Mouse (Mus musculus) C2C12 (cell line): ENCODE results near the gene S100pbp. TPM values are rescaled to one million over a fixed set of nuclear protein-coding genes. Genes with fewer than 3 reads are reported as not detected.

Experiments
- H3K27me3 ChIP-seq: one replicate; pipeline ENCODE4 v1.6.1; 2011; ENCODE audit not compliant: control insufficient read depth, insufficient read depth, insufficient read length
- H3K36me3 ChIP-seq: one replicate; pipeline ENCODE4 v1.6.1; 2011; ENCODE audit not compliant: control insufficient read depth, insufficient read depth
- H3K4me3 ChIP-seq: one replicate; pipeline ENCODE4 v1.5.1; 2011; ENCODE audit warnings: mild to moderate bottlenecking, control low read depth; ENCODE audit not compliant: poor library complexity, insufficient read depth, severe bottlenecking
- H3K79me2 ChIP-seq: one replicate; pipeline ENCODE4 v1.6.1; 2011; ENCODE audit not compliant: control insufficient read depth, insufficient read depth
- H3K79me3 ChIP-seq: one replicate; pipeline ENCODE4 v1.6.1; 2011; ENCODE audit warnings: low read depth, control low read depth
- H3ac ChIP-seq: one replicate; pipeline ENCODE3; 2011; ENCODE audit warnings: low read depth; ENCODE audit not compliant: control insufficient read depth, insufficient read length
- CEBPB ChIP-seq: IDR thresholded peaks from one replicate; pipeline ENCODE4 v1.6.1; 2011; ENCODE audit warnings: low read depth, mild to moderate bottlenecking, control low read depth, moderate library complexity
- CTCF ChIP-seq: IDR thresholded peaks from one replicate; pipeline ENCODE4 v1.5.1; 2011; ENCODE audit not compliant: control insufficient read depth, insufficient read depth, insufficient read length
- FOSL1 ChIP-seq: IDR thresholded peaks from one replicate; pipeline ENCODE4 v1.8.0; 2011; ENCODE audit warnings: mild to moderate bottlenecking, low read length; ENCODE audit not compliant: poor library complexity, insufficient read depth, severe bottlenecking
- MAX ChIP-seq: IDR thresholded peaks from one replicate; pipeline ENCODE4 v1.6.1; 2011; ENCODE audit warnings: mild to moderate bottlenecking, control low read depth
- MYOD1 ChIP-seq: IDR thresholded peaks from one replicate; pipeline ENCODE4 v1.6.1; 2011; ENCODE audit warnings: low read depth; ENCODE audit not compliant: control insufficient read depth, insufficient read length
- MYOG ChIP-seq: IDR thresholded peaks from one replicate; pipeline ENCODE4 v1.6.1; 2011; ENCODE audit not compliant: control insufficient read depth, insufficient read length; ENCODE audit errors: extremely low read depth
- USF1 ChIP-seq: IDR thresholded peaks from one replicate; pipeline ENCODE4 v1.6.1; 2011; ENCODE audit warnings: low read depth, mild to moderate bottlenecking, control low read depth, moderate library complexity
- polyA plus RNA-seq: library from polyadenylated mRNA; unstranded; fragments of >200 nt; fragmentation: generic; extraction: Trizol; gene quantifications from one replicate; pipeline ENCODE4 v1.2.1, GENCODE M21; 2012; ENCODE audit warnings: missing spikeins

Gene S100pbp
- polyA plus RNA-seq, 1 experiment: 8.1 TPM

DNA sequence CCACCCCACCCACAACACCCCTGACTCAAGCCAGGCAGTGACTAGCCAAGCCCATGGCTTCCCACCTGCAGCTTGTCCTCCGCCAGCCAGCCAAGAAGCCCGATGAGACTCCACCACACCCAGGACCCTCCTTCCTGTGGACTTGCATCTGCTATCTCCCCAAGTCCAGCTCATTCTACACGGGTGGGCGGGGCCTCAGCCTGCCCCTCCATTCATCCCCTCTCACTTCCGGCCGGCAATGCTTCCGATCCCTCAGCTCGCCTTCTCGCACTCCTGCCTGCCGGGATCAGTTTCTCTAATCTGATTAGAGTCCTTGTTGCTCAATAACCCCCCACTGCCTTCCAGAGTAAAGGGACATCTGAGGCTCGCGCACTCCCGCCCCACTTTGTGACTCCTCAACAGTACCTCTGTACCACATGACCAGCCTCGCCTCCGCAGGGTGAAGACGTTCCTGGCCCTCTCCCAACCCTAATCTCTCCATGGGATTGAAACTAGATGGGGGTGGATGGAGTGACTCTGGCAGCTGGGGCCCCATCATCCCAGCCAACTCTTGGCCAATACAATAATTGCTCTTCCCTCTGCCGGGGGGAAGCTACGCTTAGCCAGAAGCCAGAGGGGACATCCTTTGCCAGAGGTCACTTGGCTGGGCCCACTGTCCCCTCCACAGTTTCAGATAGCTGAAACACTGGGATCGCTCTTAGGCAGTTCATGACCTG is 63.6 kb downstream of the S100pbp start:
- H3K27me3 ChIP-seq: peaks cover 24% of the 10 kb centered on the region

GRCm38 (mm10) chr4:129124652-129125146 is 64.8 kb downstream of the S100pbp start:
- Histone ChIP-seq H3ac (no peak overlapping the region), H3K27me3 (peaks cover 34% of the 10 kb centered on the region), H3K79me2 (no peaks in the 10 kb centered on the region), H3K36me3 (no peaks in the 10 kb centered on the region), H3K4me3 (no peak overlapping the region), H3K79me3 (no peaks in the 10 kb centered on the region)
- no peak for TF ChIP-seq CEBPB
- TF ChIP-seq USF1: no peak
- TF ChIP-seq FOSL1: no peak
- TF ChIP-seq MYOG: no peak
- TF ChIP-seq CTCF: no peak
- TF ChIP-seq MAX: no peak
- TF ChIP-seq MYOD1: no peak

More for the DNA sequence above, 63.6 kb downstream of the S100pbp start:
- Histone ChIP-seq H3K79me3 (no peaks in the 10 kb centered on the region), H3ac (no peak overlapping the region), H3K4me3 (no peak overlapping the region), H3K36me3 (no peaks in the 10 kb centered on the region), H3K79me2 (no peaks in the 10 kb centered on the region)
- TF ChIP-seq USF1: peak; percentile 17
- TF ChIP-seq MAX: no peak
- peak; percentile 11 for TF ChIP-seq MYOD1
- TF ChIP-seq CTCF: no peak
- no peak for TF ChIP-seq MYOG

DNA sequence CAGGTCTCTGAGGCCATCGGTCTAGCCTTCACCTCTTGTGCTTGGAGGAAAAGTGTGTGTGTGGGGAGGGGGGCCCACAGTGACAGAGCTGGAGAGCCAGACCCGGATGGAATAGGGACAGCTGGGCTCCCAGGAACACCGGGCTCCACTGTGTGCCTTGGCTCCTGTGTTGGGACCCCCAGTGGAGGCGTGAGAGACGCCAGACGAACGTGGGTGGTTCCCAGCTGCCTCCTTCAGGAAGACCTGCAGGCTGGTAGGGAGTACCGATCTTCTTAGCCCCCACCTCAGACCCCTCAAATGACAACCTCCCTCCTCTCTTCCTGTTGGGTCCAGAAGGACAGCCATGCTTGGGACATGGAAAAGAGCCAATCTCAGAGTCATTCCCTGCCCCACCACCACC is 66.8 kb downstream of the S100pbp start:
- Histone ChIP-seq H3K27me3 (peaks cover 50% of the 10 kb centered on the region), H3K4me3 (no peak overlapping the region), H3K79me3 (no peaks in the 10 kb centered on the region), H3K36me3 (no peaks in the 10 kb centered on the region), H3K79me2 (no peaks in the 10 kb centered on the region), H3ac (no peak overlapping the region)
- TF ChIP-seq CEBPB: no peak
- no peak for TF ChIP-seq MYOG
- TF ChIP-seq CTCF: no peak
- no peak for TF ChIP-seq FOSL1
- no peak for TF ChIP-seq USF1
- no peak for TF ChIP-seq MYOD1
- no peak for TF ChIP-seq MAX

- no peaks in the 10 kb centered on the region for H3K36me3 ChIP-seq
- no peaks in the 10 kb centered on the region for H3K79me3 ChIP-seq
- H3K4me3 ChIP-seq: no peak overlapping the region
- H3K27me3 ChIP-seq: peaks cover 56% of the 10 kb centered on the region
- no peak overlapping the region for H3ac ChIP-seq
- TF ChIP-seq MAX (no peak), CEBPB (no peak), USF1 (no peak), CTCF (no peak), MYOD1 (no peak)
- H3K79me2 ChIP-seq: no peaks in the 10 kb centered on the region
Observed at GRCm38 (mm10) chr4:129122107-129122506, 67.4 kb downstream of the S100pbp start.

- H3K4me3 ChIP-seq: no peak within 1 kb of the TSS
- H3K79me3 ChIP-seq: no peaks in the 10 kb centered on the region
- no peak within 1 kb of the TSS for H3ac ChIP-seq
- no peaks in the 10 kb centered on the region for H3K79me2 ChIP-seq
- TF ChIP-seq MYOG (no peak), CTCF (no peak), MAX (no peak), USF1 (no peak), FOSL1 (no peak), CEBPB (no peak), MYOD1 (no peak)
- no peaks in the 10 kb centered on the region for H3K36me3 ChIP-seq
- H3K27me3 ChIP-seq: peaks cover 61% of the 10 kb centered on the region
Observed at GRCm38 (mm10) chr4:129121569-129122086, 67.9 kb downstream of the S100pbp start, which contains the start of gene Hpca. Gene Hpca, minus strand, starts transcription at chr4:129122036.
